Mouse (Mus musculus): ENCODE results near the gene Mtf1.

Mtf1 gene

GRCm38 (mm10) chr4:124856294-124856693 is 54.4 kb downstream of the Mtf1 start:
- no peak for DNase-seq

GRCm38 (mm10) chr4:124858370-124858769 is 56.5 kb downstream of the Mtf1 start:
- peak in 1 of 2 experiments; percentile 32 for DNase-seq

DNA sequence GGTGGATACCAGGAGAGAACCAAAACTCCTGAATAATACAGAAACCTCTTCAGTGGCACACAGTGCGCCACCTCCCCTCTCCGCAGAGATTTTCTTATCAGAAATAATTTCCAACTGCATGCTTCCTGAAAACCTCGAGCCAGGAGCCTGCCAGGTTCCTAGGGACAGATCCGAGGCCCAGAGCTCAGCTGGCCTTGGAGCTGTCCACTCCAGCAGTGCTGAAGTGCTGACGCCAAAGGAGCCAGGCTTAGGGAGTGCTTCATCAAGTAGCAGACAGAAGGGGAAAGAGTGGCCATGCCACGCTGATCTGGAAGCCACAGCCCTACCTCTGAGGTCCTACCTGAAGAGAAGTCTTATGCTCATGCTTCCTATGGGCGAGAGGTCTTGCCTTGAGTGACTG is 58.5 kb downstream of the Mtf1 start:
- DNase-seq, result peak; percentile 54 to 89

- DNase-seq, result no peak
Observed at GRCm38 (mm10) chr4:124861283-124862188, 59.6 kb downstream of the Mtf1 start, which contains the start of gene Maneal. Maneal (minus strand) TSS chr4:124862171.

GRCm38 (mm10) chr4:124872719-124873118 is 70.8 kb downstream of the Mtf1 start:
- no peak for DNase-seq

DNA sequence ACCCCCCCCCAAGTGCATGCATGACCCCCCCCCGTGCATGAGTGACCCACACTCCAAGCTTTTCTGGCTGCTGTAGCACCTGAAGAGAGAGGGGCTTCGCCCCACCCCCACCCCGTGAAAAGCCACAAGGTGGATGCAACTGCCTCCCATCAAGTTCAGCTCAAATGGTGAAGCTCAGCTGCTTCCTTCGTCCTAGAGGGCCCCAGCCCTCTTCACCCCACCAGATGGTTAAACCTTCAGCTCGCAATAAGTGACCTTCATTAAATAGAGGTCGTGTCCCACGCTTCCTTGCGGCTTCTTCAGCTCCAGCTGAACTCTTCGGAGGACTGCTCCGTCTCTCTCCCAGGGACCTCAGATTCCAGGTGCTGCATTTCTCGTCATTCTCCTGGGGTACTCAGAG is 78.7 kb downstream of the Mtf1 start, which contains the start of gene Epha10:
Epha10 (plus strand) TSS at position 301 of the 400 bp plus-strand sequence.
- no peak for DNase-seq

- DNase-seq, result no peak
Observed at GRCm38 (mm10) chr4:124881341-124881908, 79.5 kb downstream of the Mtf1 start.

- DNase-seq, result peak; percentile 5 to 71
Observed at GRCm38 (mm10) chr4:124882151-124882729, 80.3 kb downstream of the Mtf1 start.

GRCm38 (mm10) chr4:124888702-124889101 is 86.8 kb downstream of the Mtf1 start:
- no peak for DNase-seq

DNA sequence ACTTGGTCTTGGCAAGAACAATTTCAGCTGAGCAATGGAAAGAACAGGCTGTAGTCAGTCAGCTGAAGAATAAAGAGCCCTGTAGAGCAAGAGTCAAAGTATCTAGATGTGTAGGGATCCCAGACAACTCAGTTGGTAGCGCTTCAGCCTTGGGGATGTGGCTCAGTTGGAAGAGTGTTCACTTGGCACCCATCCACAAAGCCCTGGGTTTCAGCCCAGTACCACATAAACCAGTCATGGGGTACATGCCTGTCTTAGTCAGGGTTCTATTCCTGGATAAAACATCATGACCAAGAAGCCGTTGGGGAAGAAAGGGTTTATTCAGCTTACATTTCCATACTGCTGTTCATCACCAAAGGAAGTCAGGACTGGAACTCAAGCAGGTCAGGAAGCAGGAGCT is 88.0 kb downstream of the Mtf1 start:
- DNase-seq, result no peak

- no peak for DNase-seq
Observed at GRCm38 (mm10) chr4:124890831-124891230, 88.9 kb downstream of the Mtf1 start.

- no peak for DNase-seq
Observed at GRCm38 (mm10) chr4:124893769-124894168, 91.9 kb downstream of the Mtf1 start.

DNA sequence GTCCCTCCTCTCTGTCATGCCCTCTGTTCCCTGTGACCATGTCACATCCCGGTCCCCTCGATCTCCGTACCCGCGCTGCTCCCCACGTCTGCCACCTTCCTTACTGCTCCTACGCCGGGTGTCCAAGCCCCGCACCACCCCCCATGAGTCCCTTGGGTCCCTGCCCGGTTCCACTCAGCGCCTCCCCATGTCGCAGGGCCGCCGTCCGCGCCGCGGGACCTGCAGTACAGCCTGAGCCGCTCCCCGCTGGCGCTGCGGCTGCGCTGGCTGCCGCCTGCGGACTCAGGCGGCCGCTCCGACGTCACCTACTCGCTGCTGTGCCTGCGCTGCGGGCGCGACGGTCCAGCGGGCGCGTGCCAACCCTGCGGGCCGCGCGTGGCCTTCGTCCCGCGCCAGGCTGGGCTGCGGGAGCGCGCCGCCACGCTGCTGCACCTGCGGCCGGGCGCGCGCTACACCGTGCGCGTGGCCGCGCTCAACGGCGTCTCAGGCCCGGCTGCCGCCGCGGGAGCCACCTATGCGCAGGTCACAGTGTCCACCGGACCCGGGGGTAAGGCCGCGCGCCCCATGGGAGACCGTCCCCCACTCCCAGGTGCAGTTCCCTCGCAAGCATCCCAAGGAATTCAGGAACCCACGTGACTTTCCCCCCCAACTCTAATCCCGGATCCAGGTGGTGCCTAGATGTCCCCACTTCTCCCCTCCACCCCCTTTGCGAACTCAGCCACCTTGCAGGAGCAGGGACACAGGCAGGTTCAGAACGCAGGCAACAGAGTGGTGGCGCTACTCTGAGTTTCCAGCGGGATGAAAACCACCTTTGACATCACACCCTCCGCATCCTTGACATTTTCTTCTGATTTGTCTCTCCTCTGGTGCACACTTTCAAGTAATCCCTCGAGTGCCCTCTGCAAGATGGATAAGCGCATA is 92.9 kb downstream of the Mtf1 start:
- no peak for DNase-seq

DNA sequence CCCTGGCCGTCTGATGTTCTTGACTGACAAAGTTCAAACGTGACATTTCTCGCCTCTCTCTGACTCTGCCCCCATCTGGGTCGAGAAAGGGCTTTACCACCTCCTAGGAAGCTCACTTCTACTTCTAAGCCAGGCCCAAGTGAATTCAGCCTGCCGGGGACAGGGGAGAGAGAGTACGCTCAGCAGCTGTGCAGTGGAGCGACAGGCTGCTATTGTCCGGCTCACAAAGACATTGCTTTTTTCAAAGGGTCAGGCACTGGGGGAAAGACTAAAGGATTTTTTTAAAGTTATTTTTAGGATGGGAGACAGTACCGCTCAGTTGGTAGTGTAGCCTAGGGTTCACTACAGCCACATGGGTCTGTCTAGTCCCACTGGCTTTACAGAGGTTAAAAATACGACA is 96.5 kb downstream of the Mtf1 start:
- no peak for DNase-seq
